Mouse (Mus musculus) gastrocnemius, postnatal 10 days (tissue): ENCODE data around the gene Dcaf11. TPM values are rescaled to one million over a fixed set of nuclear protein-coding genes. Genes with fewer than 3 reads are reported as not detected.

Source experiments
- DNase-seq: peaks from one replicate; pipeline ENCODE4 v3.0.0; 2021; ENCODE audit warnings: mixed read lengths
- long read RNA-seq, 2 experiments: library from polyadenylated mRNA; stranded (forward); transcript quantifications; one replicate each; pipeline ENCODE4 v2.0.0; 2021
- total RNA-seq, 2 experiments: library from RNA; stranded (reverse); gene quantifications; 2 replicates each; pipeline ENCODE4 v1.2.3; 2021

Dcaf11 gene
- 10 to 100 TPM; 61.1 to 61.2 TPM for total RNA-seq
- long read RNA-seq, experiment 1, transcript Dcaf11-216 (15 exons, 2,624 nt) = minor isoform, 6 of 121 reads
- long read RNA-seq, experiment 1, transcript Dcaf11-202 (15 exons, 2,538 nt) = major isoform, 25 of 121 reads
- long read RNA-seq, experiment 1, transcript Dcaf11-206 (14 exons, 2,660 nt) = minor isoform, 15 of 121 reads
- long read RNA-seq, experiment 1, transcript Dcaf11-213 (15 exons, 2,593 nt) = minor isoform, 6 of 121 reads
- long read RNA-seq, experiment 1, partial matches to known transcripts = 21 of 121 reads
- long read RNA-seq, experiment 1, other reads (novel, unspliced or antisense) = 43 of 121 reads
- long read RNA-seq, experiment 2, transcript Dcaf11-202 (15 exons, 2,538 nt) = major isoform, 42 of 133 reads
- long read RNA-seq, experiment 2, transcript Dcaf11-206 (14 exons, 2,660 nt) = minor isoform, 12 of 133 reads
- long read RNA-seq, experiment 2, transcript Dcaf11-201 (15 exons, 2,601 nt) = minor isoform, 11 of 133 reads
- long read RNA-seq, experiment 2, partial matches to known transcripts = 27 of 133 reads
- long read RNA-seq, experiment 2, other reads (novel, unspliced or antisense) = 34 of 133 reads

GRCm38 (mm10) chr14:55559799-55560201, at the start of gene Dcaf11:
Dcaf11 (plus strand) TSS chr14:55560006.
- DNase-seq = peak; percentile 89

GRCm38 (mm10) chr14:55510125-55510731, 49.6 kb upstream of the Dcaf11 start, which contains the start of gene Cpne6:
Cpne6 (plus strand) TSS chr14:55510445.
- DNase-seq = no peak

- no peak for DNase-seq
Observed at GRCm38 (mm10) chr14:55511037-55511436, 48.8 kb upstream of the Dcaf11 start.

- no peak for DNase-seq
Observed at GRCm38 (mm10) chr14:55513927-55514326, 45.9 kb upstream of the Dcaf11 start.

GRCm38 (mm10) chr14:55515846-55516245, 44.0 kb upstream of the Dcaf11 start:
- no peak for DNase-seq

GRCm38 (mm10) chr14:55518897-55519296, 40.9 kb upstream of the Dcaf11 start:
- no peak for DNase-seq

- DNase-seq = no peak
Observed at GRCm38 (mm10) chr14:55519604-55520003, 40.2 kb upstream of the Dcaf11 start.

- DNase-seq = peak; percentile 32
Observed at GRCm38 (mm10) chr14:55520451-55521361, 39.1 kb upstream of the Dcaf11 start.

GRCm38 (mm10) chr14:55524062-55524461, 35.7 kb upstream of the Dcaf11 start:
- no peak for DNase-seq

GRCm38 (mm10) chr14:55524785-55525184, 35.0 kb upstream of the Dcaf11 start, which contains the start of gene Nrl:
Nrl (minus strand) TSS chr14:55524981.
- DNase-seq = no peak

GRCm38 (mm10) chr14:55526674-55527073, 33.1 kb upstream of the Dcaf11 start:
- DNase-seq = no peak

- no peak for DNase-seq
Observed at GRCm38 (mm10) chr14:55527940-55528339, 31.9 kb upstream of the Dcaf11 start.

GRCm38 (mm10) chr14:55536116-55536745, 23.6 kb upstream of the Dcaf11 start:
- DNase-seq = peak; percentile 49

- DNase-seq = peak; percentile 78
Observed at GRCm38 (mm10) chr14:55540067-55540786, 19.6 kb upstream of the Dcaf11 start, which contains the start of gene Pck2. Pck2 (plus strand) TSS chr14:55540266.

- peak; percentile 87 for DNase-seq
Observed at GRCm38 (mm10) chr14:55540787-55541321, 19.0 kb upstream of the Dcaf11 start.

GRCm38 (mm10) chr14:55542268-55542667, 17.5 kb upstream of the Dcaf11 start:
- DNase-seq = no peak

GRCm38 (mm10) chr14:55544334-55544733, 15.5 kb upstream of the Dcaf11 start:
- DNase-seq = peak; percentile 31

GRCm38 (mm10) chr14:55550191-55550590, 9.6 kb upstream of the Dcaf11 start:
- no peak for DNase-seq

GRCm38 (mm10) chr14:55551347-55551746, 8.5 kb upstream of the Dcaf11 start:
- no peak for DNase-seq

GRCm38 (mm10) chr14:55551794-55552193, 8.0 kb upstream of the Dcaf11 start:
- no peak for DNase-seq
